Mouse (Mus musculus) liver, adult 2 months (tissue): ENCODE results near the gene Fxyd7.

Experiments used
- CTCF ChIP-seq: fragments of 200-500 bp; IDR thresholded peaks from 2 replicates; pipeline ENCODE4 v1.5.1; 2011; ENCODE audit warnings: low read depth, low read length, control low read depth
- POLR2A ChIP-seq: fragments of 200-500 bp; IDR thresholded peaks from 2 replicates; pipeline ENCODE4 v1.6.1; 2011; ENCODE audit warnings: low read length, control low read depth; ENCODE audit not compliant: insufficient read depth; ENCODE audit errors: extremely low read depth

- TF ChIP-seq POLR2A (no peak), CTCF (no peak)
Observed at GRCm38 (mm10) chr7:31063074-31063560, 11.8 kb upstream of the Fxyd7 start.
